Mouse (Mus musculus) effector memory CD4-positive, alpha-beta T cell, adult 7 months (primary cell): ENCODE measurements around the gene Yeats2. TPM values are rescaled to one million over a fixed set of nuclear protein-coding genes. Genes with fewer than 3 reads are reported as not detected.

ENCODE experiments used
- polyA plus RNA-seq: library from polyadenylated mRNA; unstranded; fragments of 100-300 nt; shearing (Covaris generic); gene quantifications from one replicate; pipeline ENCODE4 v1.2.1, GENCODE M21; 2017

Yeats2 gene
- 25.2 TPM for polyA plus RNA-seq

GRCm38 (mm10) chr16:20140772-20141531 is at the start of gene Yeats2:
Yeats2 (plus strand) TSS chr16:20141063.

DNA sequence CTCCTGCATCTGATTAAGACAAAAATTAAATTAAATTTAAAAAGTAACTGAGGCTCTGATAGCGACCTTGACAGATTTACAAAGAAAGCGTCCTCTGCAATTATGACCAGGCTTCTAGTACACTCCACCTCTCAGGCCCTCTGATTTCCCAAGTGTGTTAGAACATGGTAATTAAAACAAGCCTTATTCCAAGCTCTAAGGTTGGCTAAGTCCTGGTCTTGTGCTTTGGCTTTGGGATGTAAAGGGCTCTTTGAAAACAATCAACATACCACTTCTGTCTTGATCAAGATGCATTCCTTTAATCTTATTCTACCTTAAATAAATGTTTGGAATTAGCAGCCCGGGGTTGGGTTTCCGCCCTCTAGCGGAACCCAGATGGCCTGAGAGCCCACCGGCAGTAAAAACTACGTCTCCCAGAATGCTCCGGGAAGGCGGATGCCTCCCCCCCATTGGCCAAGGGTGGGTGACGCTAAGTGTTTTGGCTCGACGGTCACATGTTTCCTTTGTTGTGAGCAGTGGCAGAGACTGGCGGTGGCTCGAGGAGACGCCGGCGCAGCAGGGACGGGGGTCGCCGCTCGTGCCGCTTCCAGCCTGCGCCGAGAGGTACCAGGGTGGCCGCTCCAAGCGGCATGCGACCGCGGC is 43.7 kb upstream of the Yeats2 start, which contains the start of gene Klhl24:
Gene Klhl24 (plus strand): TSS at position 474 of the 642 bp plus-strand sequence.

GRCm38 (mm10) chr16:20240468-20241414 is 99.9 kb downstream of the Yeats2 start, which contains the start of gene Map6d1:
Map6d1 (minus strand) TSS chr16:20241358.

Other genes with a start within 250 kb of the Yeats2 start
- 234 TPM for gene Klhl6, start 158.0 kb upstream of the Yeats2 start, polyA plus RNA-seq
- gene Klhl24, start 43.5 kb upstream of the Yeats2 start, polyA plus RNA-seq = 123 TPM
- not detected for gene Map6d1, start 100.3 kb downstream of the Yeats2 start, polyA plus RNA-seq
- 64.9 TPM for gene Parl, start 161.3 kb downstream of the Yeats2 start, polyA plus RNA-seq
- gene Cyp2ab1, start 184.3 kb downstream of the Yeats2 start, polyA plus RNA-seq = not detected